ENCODE assay signal across 8 mouse cellular contexts in the genomic region with DNA sequence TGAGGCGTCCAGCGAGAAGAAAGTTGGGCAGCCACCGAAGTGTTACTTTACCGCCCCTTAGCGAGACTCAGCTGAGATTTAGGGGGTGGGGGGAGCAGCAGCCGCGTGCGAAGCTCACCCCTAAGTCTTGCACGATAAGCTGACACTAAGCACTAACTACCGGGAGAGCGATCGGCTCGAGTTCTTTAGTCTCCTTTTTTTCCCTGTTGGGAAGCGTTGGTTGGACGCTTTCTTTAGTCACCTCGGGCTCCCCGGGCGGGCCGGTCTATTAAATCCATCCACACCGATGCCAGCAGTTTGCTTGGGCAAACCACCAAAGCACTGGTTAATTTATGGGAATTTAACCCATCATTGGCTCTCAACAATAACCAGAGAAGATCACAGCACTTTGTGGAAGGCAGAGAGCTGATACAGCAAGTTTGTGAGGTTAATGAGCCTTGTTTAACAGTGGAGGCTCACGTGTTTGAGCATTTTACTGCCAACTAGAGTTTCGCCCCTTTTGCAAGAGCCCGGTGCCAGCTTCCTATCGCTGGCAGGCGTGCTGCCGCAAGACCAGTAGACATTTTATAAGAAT. TPM values are rescaled to one million over a fixed set of nuclear protein-coding genes. Genes with fewer than 3 reads are reported as not detected.
A peak's percentile ranks its signal among the peaks of the same experiment; 100 is the strongest.
DNase-seq lines count a peak whose midpoint lies in the region; ATAC-seq lines count a peak whose summit lies in the region.

No protein-coding gene starts in this region.

- no peaks in the 10 kb centered on the region for H3K9me3 ChIP-seq in heart, embryonic 11.5 days (replicated peaks; ENCODE audit: control insufficient read depth, low read length)
- H3K9me3 ChIP-seq in liver, embryonic 15.5 days (replicated peaks), result no peaks in the 10 kb centered on the region
- no peaks in the 10 kb centered on the region for H3K9me3 ChIP-seq in neural tube, embryonic 12.5 days

- WGBS in heart, embryonic 11.5 days (ENCODE audit: insufficient replicate concordance), result 2% methylated on average over 26 of the region's 26 CpGs
- WGBS in liver, embryonic 15.5 days (ENCODE audit: insufficient replicate concordance), result 2% methylated on average over 26 of the region's 26 CpGs
- under 1% methylated on average over 26 of the region's 26 CpGs for WGBS in neural tube, embryonic 12.5 days

- peak overlapping the region; percentile 85 for H3K27ac ChIP-seq in heart, embryonic 11.5 days (ENCODE audit: low read depth, low read length)
- no peak overlapping the region for H3K27ac ChIP-seq in liver, embryonic 15.5 days (replicated peaks)
- H3K27ac ChIP-seq in neural tube, embryonic 12.5 days, result no peak overlapping the region

- H3K4me1 ChIP-seq in heart, embryonic 11.5 days (ENCODE audit: control insufficient read depth, insufficient read depth, low read length), result peaks cover 14% of the 10 kb centered on the region
- H3K4me1 ChIP-seq in liver, embryonic 15.5 days (replicated peaks), result peaks cover 28% of the 10 kb centered on the region
- peaks cover 18% of the 10 kb centered on the region for H3K4me1 ChIP-seq in neural tube, embryonic 12.5 days

- peak overlapping the region; percentile 89 for H3K9ac ChIP-seq in heart, embryonic 11.5 days (ENCODE audit: low read depth, low read length)
- peak overlapping the region; percentile 55 for H3K9ac ChIP-seq in liver, embryonic 15.5 days
- peak overlapping the region; percentile 89 for H3K9ac ChIP-seq in neural tube, embryonic 12.5 days

- DNase-seq in CD4-positive helper T cell, adult 2 months (ENCODE audit: low read depth, low spot score), result peak; percentile 37
- peak; percentile 65 for DNase-seq in MN1 (ENCODE audit: low spot score)
- DNase-seq in kidney, adult 9 months, result peak; percentile 94
- DNase-seq in spleen, postnatal 36 days (ENCODE audit: low spot score in 2 of 2), result no peak

- H3K36me3 ChIP-seq in heart, embryonic 11.5 days (ENCODE audit: control insufficient read depth, insufficient read depth, low read length), result no peaks in the 10 kb centered on the region
- H3K36me3 ChIP-seq in liver, embryonic 15.5 days (replicated peaks), result no peaks in the 10 kb centered on the region
- no peaks in the 10 kb centered on the region for H3K36me3 ChIP-seq in neural tube, embryonic 12.5 days

- peak overlapping the region; percentile 93 for H3K4me3 ChIP-seq in heart, embryonic 11.5 days (ENCODE audit: low read depth, low read length)
- H3K4me3 ChIP-seq in liver, embryonic 15.5 days (replicated peaks), result peak overlapping the region; percentile 64
- H3K4me3 ChIP-seq in neural tube, embryonic 12.5 days, result peak overlapping the region; percentile 88

- peak overlapping the region; percentile 94 for H3K4me2 ChIP-seq in heart, embryonic 11.5 days
- peak overlapping the region; percentile 86 for H3K4me2 ChIP-seq in liver, embryonic 15.5 days
- H3K4me2 ChIP-seq in neural tube, embryonic 12.5 days (replicated peaks), result peak overlapping the region; percentile 81

- peak; percentile 47 for ATAC-seq in common myeloid progenitor, adult 5-6 weeks (replicated peaks; ENCODE audit: low read depth, poor library complexity, severe bottlenecking)
- ATAC-seq in heart, embryonic 11.5 days (replicated peaks; ENCODE audit: insufficient number of reproducible peaks, low FRiP score, low TSS enrichment), result no peak
- no peak for ATAC-seq in liver, embryonic 15.5 days (ENCODE audit: insufficient read depth)
- ATAC-seq in neural tube, embryonic 12.5 days (ENCODE audit: low FRiP score, low read depth), result peak; percentile 55

- H3K27me3 ChIP-seq in heart, embryonic 11.5 days (ENCODE audit: control insufficient read depth, insufficient read depth, low read length), result no peaks in the 10 kb centered on the region
- peaks cover 63% of the 10 kb centered on the region for H3K27me3 ChIP-seq in liver, embryonic 15.5 days
- H3K27me3 ChIP-seq in neural tube, embryonic 12.5 days (replicated peaks), result peaks cover 12% of the 10 kb centered on the region; the same call in 1 of the 2 replicates

RNA-seq across cellular contexts. Expression of gene Sntb2, which starts 1.0 kb away (rescaled TPM):
- total RNA-seq in common myeloid progenitor, adult 5-6 weeks (2017), result 1.9 and 4.1 TPM in 2 replicates
- 6.0 and 8.0 TPM in 2 replicates for polyA plus RNA-seq in heart, embryonic 11.5 days (2014; fragmentation: Nextera tagmentation; extraction: Ambion mirVana)
- 1.3 and 1.6 TPM in 2 replicates for polyA plus RNA-seq in liver, embryonic 15.5 days (2015; fragmentation: Nextera tagmentation; extraction: Ambion mirVana)
- 9.6 TPM in 2 replicates for polyA plus RNA-seq in neural tube, embryonic 12.5 days (2016; fragmentation: Nextera tagmentation; extraction: Ambion mirVana)

RNA-seq across cellular contexts. Expression of gene Utp4, which starts 43.1 kb away (rescaled TPM):
- 50.2 and 57.4 TPM in 2 replicates for total RNA-seq in common myeloid progenitor, adult 5-6 weeks (2017)
- polyA plus RNA-seq in heart, embryonic 11.5 days (2014; fragmentation: Nextera tagmentation; extraction: Ambion mirVana), result 53.9 and 56.9 TPM in 2 replicates
- 31.8 and 33.3 TPM in 2 replicates for polyA plus RNA-seq in liver, embryonic 15.5 days (2015; fragmentation: Nextera tagmentation; extraction: Ambion mirVana)
- 48.5 and 53.4 TPM in 2 replicates for polyA plus RNA-seq in neural tube, embryonic 12.5 days (2016; fragmentation: Nextera tagmentation; extraction: Ambion mirVana)

Comparison
In these comparisons a context has a peak if more than half of its experiments do, and no peak if none do; other contexts are left out.
1. DNase-seq: peak in CD4-positive helper T cell, adult 2 months (single experiment), MN1 (single experiment) and kidney, adult 9 months (single experiment); none in spleen, postnatal 36 days (0 of 2).
2. ATAC-seq: peak in common myeloid progenitor, adult 5-6 weeks (single experiment) and neural tube, embryonic 12.5 days (single experiment); none in heart, embryonic 11.5 days (single experiment) and liver, embryonic 15.5 days (single experiment).
3. Peak in every context shown above with its lines, with median percentiles within 50 percentile points of each other: H3K4me2 ChIP-seq, H3K4me3 ChIP-seq and H3K9ac ChIP-seq.